Mouse (Mus musculus) midbrain, embryonic 16.5 days (tissue): ENCODE measurements at regions not wholly inside any gene's neighbourhood (a gene's known extent, or its start where the extent isn't known, plus 50 kb on each side); places are given as distances from the start of the nearest gene placed in this dataset.

Source experiments
- ATAC-seq: fragments of 200-750 bp; cut with Nextera tagmentation; 2 replicates; pipeline ENCODE4 v1.8.0; 2017; ENCODE audit warnings: moderate TSS enrichment
- H3K27ac ChIP-seq: fragments of 300-500 bp; sonication (generic); 2 replicates; pipeline ENCODE4 v1.5.1; 2014; ENCODE audit warnings: mild to moderate bottlenecking, low read length, mixed read lengths
- H3K27me3 ChIP-seq: fragments of 300-500 bp; sonication (generic); 2 replicates; pipeline ENCODE4 v1.6.1; 2014; ENCODE audit warnings: low read depth, low read length, mixed read lengths; ENCODE audit not compliant: control insufficient read depth, insufficient read depth
- H3K36me3 ChIP-seq: fragments of 300-500 bp; sonication (generic); 2 replicates; pipeline ENCODE4 v1.6.1; 2014; ENCODE audit warnings: mild to moderate bottlenecking, low read length, moderate library complexity, mixed read lengths; ENCODE audit not compliant: control insufficient read depth, insufficient read depth
- H3K4me1 ChIP-seq: fragments of 300-500 bp; sonication (generic); 2 replicates; pipeline ENCODE4 v1.6.1; 2014; ENCODE audit warnings: mild to moderate bottlenecking, low read length, mixed read lengths; ENCODE audit not compliant: control insufficient read depth, insufficient read depth
- H3K4me2 ChIP-seq: fragments of 300-500 bp; sonication (generic); 2 replicates; pipeline ENCODE4 v1.6.1; 2014; ENCODE audit warnings: mild to moderate bottlenecking, low read length, mixed read lengths
- H3K4me3 ChIP-seq: fragments of 300-500 bp; sonication (generic); 2 replicates; pipeline ENCODE4 v1.5.1; 2014; ENCODE audit warnings: low read depth, mild to moderate bottlenecking, low read length, moderate library complexity, mixed read lengths
- H3K9ac ChIP-seq: fragments of 300-500 bp; sonication (generic); 2 replicates; pipeline ENCODE4 v1.6.1; 2014; ENCODE audit warnings: low read depth, low read length, mixed read lengths
- H3K9me3 ChIP-seq: fragments of 300-500 bp; sonication (generic); replicated peaks from 2 replicates; pipeline ENCODE4 v1.6.1; 2014; ENCODE audit warnings: mild to moderate bottlenecking, low read length, mixed read lengths; ENCODE audit not compliant: control insufficient read depth, poor library complexity, severe bottlenecking
- WGBS: fragments of 180-500 bp; shearing (Covaris S2); extraction: QIAGEN DNeasy Blood & Tissue Kit; methylation state at CpG from one replicate; pipeline ENCODE4 v1.1.7; 2014; 5-methylcytosine and 5-hydroxymethylcytosine counted together

DNA sequence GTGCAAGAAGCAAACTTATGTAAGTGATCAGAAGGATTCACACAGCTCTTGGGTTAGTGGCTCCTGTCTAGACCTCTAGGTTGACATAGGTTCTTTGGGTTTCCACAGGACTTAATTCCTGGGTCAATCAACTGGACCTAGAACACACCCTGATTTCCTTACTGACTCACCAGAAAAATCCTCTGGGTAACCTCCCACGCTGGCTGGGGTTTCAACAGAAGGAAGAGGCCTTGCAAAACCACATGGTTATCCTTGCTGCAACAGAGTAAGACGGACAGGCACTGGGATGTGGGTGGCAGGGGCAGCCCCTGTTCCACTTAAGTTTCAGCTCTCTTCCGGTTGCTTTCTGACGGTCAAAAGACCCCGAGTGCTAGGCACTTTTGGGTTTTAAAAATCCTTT, 88.2 kb upstream of the Ddhd1 start:
- WGBS, result 85% methylated on average over 5 of the region's 5 CpGs
- no peak overlapping the region for H3K4me3 ChIP-seq
- H3K4me2 ChIP-seq, result no peak overlapping the region
- H3K4me1 ChIP-seq, result no peaks in the 10 kb centered on the region
- no peak for ATAC-seq
- no peaks in the 10 kb centered on the region for H3K27me3 ChIP-seq
- H3K9ac ChIP-seq, result no peak overlapping the region
- H3K27ac ChIP-seq, result no peak overlapping the region
- no peaks in the 10 kb centered on the region for H3K9me3 ChIP-seq
- H3K36me3 ChIP-seq, result no peaks in the 10 kb centered on the region

DNA sequence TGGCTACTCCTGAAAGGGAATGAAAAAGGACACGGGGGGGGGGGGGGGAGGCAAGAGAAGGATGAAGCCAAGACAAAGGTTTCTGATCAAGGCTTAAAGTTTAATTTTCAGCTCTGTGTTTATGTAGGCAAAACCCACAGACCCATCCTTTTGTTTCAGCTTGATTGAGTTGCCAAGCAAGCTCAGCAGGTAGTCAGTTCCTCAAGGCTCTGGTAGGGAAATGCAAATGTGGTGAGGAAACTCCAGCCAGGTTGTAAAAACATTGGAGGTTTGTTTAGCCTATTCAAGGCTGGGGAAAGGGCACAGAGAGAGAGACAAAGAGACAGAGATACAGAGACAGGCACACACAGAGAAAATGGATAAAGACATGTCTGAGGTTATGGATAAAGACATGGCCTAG, 99.4 kb upstream of the Ddhd1 start:
- no peaks in the 10 kb centered on the region for H3K36me3 ChIP-seq
- H3K4me2 ChIP-seq, result no peak overlapping the region
- no peak overlapping the region for H3K27ac ChIP-seq
- H3K9me3 ChIP-seq, result no peaks in the 10 kb centered on the region
- no peak for ATAC-seq
- H3K27me3 ChIP-seq, result no peaks in the 10 kb centered on the region
- no peaks in the 10 kb centered on the region for H3K4me1 ChIP-seq
- no peak overlapping the region for H3K4me3 ChIP-seq
- no peak overlapping the region for H3K9ac ChIP-seq
- 0% methylated on average over 1 of the region's 1 CpGs for WGBS

DNA sequence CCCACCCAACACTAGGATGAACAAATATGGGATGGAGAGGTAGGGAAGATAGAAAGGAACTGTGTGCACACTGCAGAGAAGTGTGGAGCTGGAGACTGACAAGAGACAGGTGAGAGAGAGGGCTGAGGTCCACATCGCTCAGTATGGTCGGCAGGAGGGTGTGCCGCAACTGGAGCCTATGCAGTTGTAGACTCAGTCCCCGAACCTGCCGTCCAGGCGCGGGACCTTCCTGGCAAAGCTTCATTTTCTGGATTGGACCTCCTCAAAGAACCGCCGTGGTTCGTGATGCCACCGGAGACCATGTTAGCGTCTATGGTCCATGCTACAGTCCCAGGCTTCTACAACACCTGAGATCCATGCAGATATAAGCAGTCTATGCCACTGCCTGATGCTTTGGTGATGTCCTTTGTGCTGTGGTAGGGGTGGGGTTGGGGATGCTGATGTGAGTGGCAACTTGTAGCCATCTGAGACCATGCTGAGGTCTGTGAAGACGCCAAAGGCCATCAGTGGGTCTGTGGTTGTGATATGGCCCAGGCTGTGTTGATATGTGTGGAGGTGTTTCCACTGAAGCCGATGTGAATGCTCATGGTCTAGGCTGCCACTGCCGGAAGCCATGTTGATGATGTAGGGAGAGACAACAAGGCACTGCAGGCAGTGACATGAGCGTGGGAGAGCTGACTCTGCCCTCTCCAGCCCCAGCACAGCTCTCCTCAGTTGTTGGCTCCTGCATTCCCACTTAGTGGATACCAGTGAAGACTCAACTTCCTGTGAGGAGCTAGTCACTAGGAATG, 103.1 kb upstream of the Ddhd1 start:
- Histone ChIP-seq H3K9me3 (no peaks in the 10 kb centered on the region), H3K9ac (no peak overlapping the region), H3K4me1 (no peaks in the 10 kb centered on the region), H3K36me3 (no peaks in the 10 kb centered on the region), H3K27me3 (no peaks in the 10 kb centered on the region), H3K27ac (no peak overlapping the region), H3K4me2 (no peak overlapping the region), H3K4me3 (no peak overlapping the region)
- no peak for ATAC-seq
- 95% methylated on average over 16 of the region's 16 CpGs for WGBS

DNA sequence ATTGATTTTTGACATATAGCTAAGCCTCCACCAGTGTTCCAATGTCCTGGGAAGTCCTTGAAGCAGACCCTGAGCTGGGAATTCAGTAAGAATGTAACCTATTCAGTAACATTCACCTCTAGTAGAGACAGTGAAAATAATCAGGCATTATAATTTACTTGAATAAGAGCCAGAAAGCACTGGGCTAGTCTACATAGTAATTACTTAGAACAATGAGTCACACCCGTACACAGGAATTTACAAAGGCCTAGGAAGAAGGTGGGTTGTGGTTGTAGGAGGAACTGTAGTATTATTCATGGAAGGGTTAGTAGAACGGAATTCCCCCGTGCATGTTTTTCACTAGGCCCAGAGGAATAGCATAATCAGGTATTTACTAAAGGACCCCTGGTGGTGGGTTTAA, 106.3 kb upstream of the Ddhd1 start:
- WGBS, result 45% methylated on average over 3 of the region's 3 CpGs
- Histone ChIP-seq H3K9ac (no peak overlapping the region), H3K4me1 (no peaks in the 10 kb centered on the region), H3K4me2 (no peak overlapping the region), H3K27ac (no peak overlapping the region), H3K36me3 (no peaks in the 10 kb centered on the region), H3K9me3 (no peaks in the 10 kb centered on the region), H3K27me3 (no peaks in the 10 kb centered on the region), H3K4me3 (no peak overlapping the region)
- ATAC-seq, result no peak

DNA sequence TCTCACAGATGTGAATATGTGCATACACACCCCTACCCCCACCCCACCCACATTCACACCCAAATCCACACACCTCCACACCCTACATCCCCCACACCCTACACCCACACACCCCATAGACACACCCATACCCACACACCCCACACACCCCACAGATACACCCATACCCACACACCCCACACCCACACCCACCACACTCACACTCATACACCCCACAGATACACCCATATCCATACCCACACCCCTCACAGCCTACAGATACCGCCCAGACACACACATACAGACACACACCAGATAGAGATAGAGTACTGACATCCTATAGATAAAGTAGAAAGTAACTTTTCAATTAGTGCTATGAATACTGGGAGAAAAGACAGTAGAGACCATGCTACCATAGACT, 108.6 kb upstream of the Ddhd1 start:
- WGBS, result 89% methylated on average over 1 of the region's 1 CpGs
- Histone ChIP-seq H3K4me1 (no peaks in the 10 kb centered on the region), H3K9me3 (no peaks in the 10 kb centered on the region), H3K27ac (no peak overlapping the region), H3K4me3 (no peak overlapping the region), H3K36me3 (no peaks in the 10 kb centered on the region), H3K9ac (no peak overlapping the region), H3K4me2 (no peak overlapping the region), H3K27me3 (no peaks in the 10 kb centered on the region)
- no peak for ATAC-seq

DNA sequence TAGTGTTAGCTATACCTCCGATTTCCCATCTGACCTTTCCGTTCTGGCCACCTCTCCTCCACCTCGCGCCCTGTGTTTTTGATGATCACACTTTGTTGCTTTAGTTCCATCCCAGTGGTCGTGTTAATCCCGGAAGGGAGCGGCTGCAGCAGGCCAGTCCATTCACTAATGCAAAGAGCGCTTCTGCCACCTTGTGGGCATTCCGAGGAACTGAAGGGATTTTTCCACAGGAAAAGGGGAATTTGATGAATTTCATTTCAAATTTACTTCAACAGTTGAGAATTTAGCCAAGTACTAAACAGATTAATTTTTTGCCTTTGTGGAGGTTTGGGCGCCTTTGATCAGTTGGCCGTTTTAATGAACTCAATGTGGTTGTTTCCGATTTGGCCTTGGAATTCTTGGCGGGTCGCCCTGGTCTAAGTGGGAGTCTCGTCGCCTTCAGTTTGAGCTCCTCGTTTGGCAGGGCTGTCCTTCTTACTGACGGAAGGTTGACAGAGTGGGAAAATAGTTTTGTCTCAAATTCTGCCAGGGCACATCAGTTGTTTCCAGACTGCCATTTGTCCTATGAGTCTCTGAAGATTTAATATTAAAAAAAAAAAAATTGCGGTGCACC, 114.8 kb upstream of the Ddhd1 start:
- Histone ChIP-seq H3K4me2 (peak overlapping the region; percentile 58), H3K9ac (peak overlapping the region; percentile 42; the same call in 1 of the 2 replicates), H3K27ac (no peak overlapping the region), H3K9me3 (no peaks in the 10 kb centered on the region), H3K36me3 (no peaks in the 10 kb centered on the region), H3K4me1 (no peaks in the 10 kb centered on the region), H3K27me3 (no peaks in the 10 kb centered on the region), H3K4me3 (peak overlapping the region; percentile 18; the same call in 1 of the 2 replicates)
- peak; percentile 92 for ATAC-seq
- WGBS, result 19% methylated on average over 19 of the region's 19 CpGs

DNA sequence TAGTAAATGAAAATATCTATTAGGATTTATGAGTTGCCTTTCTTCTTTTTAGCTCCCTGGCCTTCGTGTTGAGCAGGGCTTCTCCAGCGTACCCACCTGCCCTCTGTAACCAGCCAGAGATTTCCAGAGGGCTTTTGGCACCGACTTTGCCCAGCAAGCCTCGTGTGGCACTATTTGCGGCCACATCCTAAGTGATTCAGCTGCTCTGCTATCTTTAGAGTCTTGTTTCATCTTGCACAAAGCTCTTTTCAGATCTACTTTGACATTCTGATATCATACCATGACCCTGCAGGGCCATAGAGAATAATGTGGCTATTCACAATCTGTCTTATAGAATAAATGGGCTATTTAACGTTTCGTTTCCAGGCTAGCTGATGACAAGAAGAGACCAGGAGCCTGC, 115.4 kb upstream of the Ddhd1 start:
- no peaks in the 10 kb centered on the region for H3K36me3 ChIP-seq
- H3K4me1 ChIP-seq, result no peaks in the 10 kb centered on the region
- H3K9ac ChIP-seq, result no peak overlapping the region
- no peak overlapping the region for H3K27ac ChIP-seq
- no peak overlapping the region for H3K4me3 ChIP-seq
- no peaks in the 10 kb centered on the region for H3K9me3 ChIP-seq
- H3K27me3 ChIP-seq, result no peaks in the 10 kb centered on the region
- no peak for ATAC-seq
- no peak overlapping the region for H3K4me2 ChIP-seq
- 50% methylated on average over 7 of the region's 7 CpGs for WGBS

DNA sequence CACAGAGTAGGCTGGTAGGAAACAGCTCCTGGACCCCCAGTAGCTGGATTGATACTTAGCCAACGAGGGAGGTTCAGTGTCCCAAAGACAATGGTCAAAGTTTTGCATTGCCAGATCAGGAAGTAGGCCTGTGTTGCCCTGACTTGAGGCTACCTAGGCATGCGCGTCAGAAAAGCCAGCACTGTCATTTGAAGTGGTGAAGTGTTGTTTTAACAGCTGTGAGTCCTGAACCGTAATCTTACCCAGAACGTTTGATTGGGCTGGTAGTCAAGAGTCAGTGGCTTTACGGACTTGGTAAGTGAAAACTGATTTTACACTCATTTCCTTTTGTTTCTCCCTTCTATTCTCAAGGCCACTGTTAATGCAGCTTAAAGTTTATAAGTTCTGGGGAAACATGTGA, 123.9 kb upstream of the Ddhd1 start:
- WGBS, result 87% methylated on average over 6 of the region's 6 CpGs
- no peak for ATAC-seq
- no peak overlapping the region for H3K9ac ChIP-seq
- H3K4me3 ChIP-seq, result no peak overlapping the region
- H3K4me1 ChIP-seq, result no peaks in the 10 kb centered on the region
- no peaks in the 10 kb centered on the region for H3K9me3 ChIP-seq
- H3K4me2 ChIP-seq, result no peak overlapping the region
- no peaks in the 10 kb centered on the region for H3K27me3 ChIP-seq
- H3K36me3 ChIP-seq, result no peaks in the 10 kb centered on the region
- H3K27ac ChIP-seq, result no peak overlapping the region

DNA sequence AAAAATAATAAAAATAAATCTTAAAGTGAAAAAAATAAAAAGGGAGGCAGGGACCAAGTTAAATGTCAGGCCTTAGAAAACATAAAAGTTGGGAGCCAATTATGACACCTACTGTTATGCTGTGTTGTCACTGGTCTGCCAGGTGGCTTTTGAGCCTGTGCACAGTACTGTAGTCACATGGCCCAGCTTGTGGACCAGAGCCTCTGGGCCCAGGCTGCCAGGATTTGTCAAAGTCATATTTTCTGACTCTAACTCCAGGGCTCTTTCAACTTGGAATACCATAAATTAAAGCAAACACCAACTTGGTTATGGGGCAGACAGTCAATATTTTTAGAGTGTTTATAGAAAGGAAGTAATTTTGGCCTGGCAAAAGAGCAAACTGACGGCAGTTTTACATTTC, 137.0 kb upstream of the Ddhd1 start:
- no peak overlapping the region for H3K9ac ChIP-seq
- H3K27me3 ChIP-seq, result no peaks in the 10 kb centered on the region
- no peaks in the 10 kb centered on the region for H3K36me3 ChIP-seq
- no peaks in the 10 kb centered on the region for H3K9me3 ChIP-seq
- H3K4me2 ChIP-seq, result no peak overlapping the region
- H3K4me3 ChIP-seq, result no peak overlapping the region
- ATAC-seq, result no peak
- 91% methylated on average over 1 of the region's 1 CpGs for WGBS
- no peak overlapping the region for H3K27ac ChIP-seq
- H3K4me1 ChIP-seq, result no peaks in the 10 kb centered on the region
